Mouse (Mus musculus) liver, embryonic 15.5 days (tissue): ENCODE results near the gene Fbxo2. TPM values are rescaled to one million over a fixed set of nuclear protein-coding genes. Genes with fewer than 3 reads are reported as not detected.

ENCODE experiments used
- ATAC-seq: fragments of 200-750 bp; cut with Nextera tagmentation; 2 replicates; pipeline ENCODE4 v1.8.0; 2017; ENCODE audit warnings: moderate number of reproducible peaks, mild to moderate bottlenecking, moderate library complexity; ENCODE audit not compliant: insufficient read depth
- H3K27ac ChIP-seq: fragments of 300-500 bp; sonication (generic); replicated peaks from 2 replicates; pipeline ENCODE4 v1.5.1; 2015; ENCODE audit warnings: mild to moderate bottlenecking, inconsistent platforms
- H3K27me3 ChIP-seq: fragments of 300-500 bp; sonication (generic); 2 replicates; pipeline ENCODE4 v1.6.1; 2015; ENCODE audit warnings: mild to moderate bottlenecking, inconsistent platforms
- H3K36me3 ChIP-seq: fragments of 300-500 bp; sonication (generic); replicated peaks from 2 replicates; pipeline ENCODE4 v1.6.1; 2015; ENCODE audit warnings: moderate library complexity, mild to moderate bottlenecking, inconsistent platforms
- H3K4me1 ChIP-seq: fragments of 300-500 bp; sonication (generic); replicated peaks from 2 replicates; pipeline ENCODE4 v1.6.1; 2015; ENCODE audit warnings: inconsistent platforms
- H3K4me2 ChIP-seq: fragments of 300-500 bp; sonication (generic); 2 replicates; pipeline ENCODE4 v1.6.1; 2015; ENCODE audit warnings: moderate library complexity, mild to moderate bottlenecking, inconsistent platforms
- H3K4me3 ChIP-seq: fragments of 300-500 bp; sonication (generic); replicated peaks from 2 replicates; pipeline ENCODE4 v1.5.1; 2015; ENCODE audit warnings: mild to moderate bottlenecking, inconsistent platforms
- H3K9ac ChIP-seq: fragments of 300-500 bp; sonication (generic); 2 replicates; pipeline ENCODE4 v1.6.1; 2015; ENCODE audit warnings: moderate library complexity, mild to moderate bottlenecking, inconsistent platforms
- H3K9me3 ChIP-seq: fragments of 300-500 bp; sonication (generic); replicated peaks from 2 replicates; pipeline ENCODE4 v1.6.1; 2016; ENCODE audit warnings: inconsistent platforms
- WGBS: fragments of 180-500 bp; shearing (Covaris S2); methylation state at CpG from one replicate; pipeline ENCODE4 v1.1.7; 2015; ENCODE audit warnings: mixed read lengths; ENCODE audit not compliant: insufficient replicate concordance; 5-methylcytosine and 5-hydroxymethylcytosine counted together
- polyA plus RNA-seq: library from polyadenylated mRNA; unstranded; fragments of >200 nt; fragmentation: Nextera tagmentation; extraction: Ambion mirVana; gene quantifications from 2 replicates; pipeline ENCODE4 v1.2.1, GENCODE M21; 2015

The Fbxo2 gene
- polyA plus RNA-seq, 1 experiment from 2014 or later, result 0.28 TPM

- peak overlapping the region; percentile 54; the same call in 1 of the 2 replicates for H3K9ac ChIP-seq
- H3K9me3 ChIP-seq, result no peaks in the 10 kb centered on the region
- H3K27ac ChIP-seq, result no peak overlapping the region
- peak overlapping the region; percentile 62 for H3K4me3 ChIP-seq
- H3K4me2 ChIP-seq, result peak overlapping the region; percentile 95
- H3K36me3 ChIP-seq, result no peaks in the 10 kb centered on the region
- peak; percentile 83 for ATAC-seq
- H3K4me1 ChIP-seq, result peaks cover 31% of the 10 kb centered on the region
- WGBS, result under 1% methylated on average over 50 of the region's 55 CpGs
- H3K27me3 ChIP-seq, result peaks cover 70% of the 10 kb centered on the region
Measured at GRCm38 (mm10) chr4:148159544-148160435, 631 bp upstream of the Fbxo2 start.

- no peak for ATAC-seq
- Histone ChIP-seq H3K27ac (no peak overlapping the region), H3K4me2 (peak overlapping the region; percentile 38), H3K4me1 (peaks cover 21% of the 10 kb centered on the region), H3K36me3 (no peaks in the 10 kb centered on the region), H3K9me3 (no peaks in the 10 kb centered on the region), H3K4me3 (peak overlapping the region; percentile 17), H3K27me3 (peaks cover 97% of the 10 kb centered on the region), H3K9ac (no peak overlapping the region)
- under 1% methylated on average over 29 of the region's 29 CpGs for WGBS
Measured at GRCm38 (mm10) chr4:148164002-148164439, 3.6 kb downstream of the Fbxo2 start.

- H3K36me3 ChIP-seq, result no peaks in the 10 kb centered on the region
- peaks cover 17% of the 10 kb centered on the region for H3K4me1 ChIP-seq
- ATAC-seq, result no peak
- H3K9me3 ChIP-seq, result no peaks in the 10 kb centered on the region
- 3% methylated on average over 16 of the region's 16 CpGs for WGBS
- H3K4me2 ChIP-seq, result no peak overlapping the region
- H3K27ac ChIP-seq, result no peak overlapping the region
- H3K4me3 ChIP-seq, result peak overlapping the region; percentile 17; the same call in 1 of the 2 replicates
- no peak overlapping the region for H3K9ac ChIP-seq
- peaks cover 95% of the 10 kb centered on the region for H3K27me3 ChIP-seq
Measured at GRCm38 (mm10) chr4:148164461-148164860, 4.0 kb downstream of the Fbxo2 start.

- no peak overlapping the region for H3K4me3 ChIP-seq
- H3K27me3 ChIP-seq, result peaks cover 95% of the 10 kb centered on the region
- peaks cover 6% of the 10 kb centered on the region for H3K4me1 ChIP-seq
- no peak overlapping the region for H3K9ac ChIP-seq
- no peak for ATAC-seq
- 13% methylated on average over 17 of the region's 17 CpGs for WGBS
- no peaks in the 10 kb centered on the region for H3K36me3 ChIP-seq
- H3K27ac ChIP-seq, result no peak overlapping the region
- no peaks in the 10 kb centered on the region for H3K9me3 ChIP-seq
- H3K4me2 ChIP-seq, result no peak overlapping the region
Measured at GRCm38 (mm10) chr4:148165551-148165950, 5.1 kb downstream of the Fbxo2 start.

- H3K4me3 ChIP-seq, result no peak overlapping the region
- WGBS, result 22% methylated on average over 10 of the region's 10 CpGs
- no peak overlapping the region for H3K9ac ChIP-seq
- peaks cover 95% of the 10 kb centered on the region for H3K27me3 ChIP-seq
- no peak for ATAC-seq
- peaks cover 5% of the 10 kb centered on the region; the same call in 1 of the 2 replicates for H3K4me1 ChIP-seq
- no peaks in the 10 kb centered on the region for H3K36me3 ChIP-seq
- no peaks in the 10 kb centered on the region for H3K9me3 ChIP-seq
- no peak overlapping the region for H3K4me2 ChIP-seq
- no peak overlapping the region for H3K27ac ChIP-seq
Measured at GRCm38 (mm10) chr4:148166431-148166830, 6.0 kb downstream of the Fbxo2 start.

- Histone ChIP-seq H3K27me3 (peaks cover 95% of the 10 kb centered on the region), H3K4me3 (no peak overlapping the region), H3K9me3 (no peaks in the 10 kb centered on the region), H3K4me2 (no peak overlapping the region), H3K9ac (no peak overlapping the region), H3K4me1 (peaks cover 5% of the 10 kb centered on the region; the same call in 1 of the 2 replicates), H3K36me3 (no peaks in the 10 kb centered on the region), H3K27ac (no peak overlapping the region)
- WGBS, result 17% methylated on average over 4 of the region's 4 CpGs
- no peak; the same call in 1 of the 2 replicates for ATAC-seq
Measured at GRCm38 (mm10) chr4:148166986-148167385, 6.6 kb downstream of the Fbxo2 start.

- Histone ChIP-seq H3K4me2 (no peak overlapping the region), H3K27ac (no peak overlapping the region), H3K4me1 (peaks cover 5% of the 10 kb centered on the region; the same call in 1 of the 2 replicates), H3K27me3 (peaks cover 95% of the 10 kb centered on the region), H3K9me3 (no peaks in the 10 kb centered on the region), H3K36me3 (no peaks in the 10 kb centered on the region), H3K4me3 (no peak overlapping the region), H3K9ac (no peak overlapping the region)
- ATAC-seq, result no peak
- WGBS, result 11% methylated on average over 7 of the region's 7 CpGs
Measured at GRCm38 (mm10) chr4:148168287-148168686, 7.9 kb downstream of the Fbxo2 start.

GRCm38 (mm10) chr4:148169586-148169985 lies 9.2 kb downstream of the Fbxo2 start:
- Histone ChIP-seq H3K27ac (no peak overlapping the region), H3K4me1 (no peaks in the 10 kb centered on the region; the same call in 1 of the 2 replicates), H3K9ac (no peak overlapping the region), H3K4me2 (no peak overlapping the region), H3K36me3 (no peaks in the 10 kb centered on the region), H3K27me3 (peaks cover 95% of the 10 kb centered on the region), H3K4me3 (no peak overlapping the region), H3K9me3 (no peaks in the 10 kb centered on the region)
- WGBS, result 8% methylated on average over 15 of the region's 15 CpGs
- ATAC-seq, result no peak

- H3K9ac ChIP-seq, result no peak overlapping the region
- WGBS, result 0% methylated on average over 2 of the region's 2 CpGs
- H3K4me2 ChIP-seq, result no peak overlapping the region
- no peak for ATAC-seq
- H3K4me3 ChIP-seq, result no peak overlapping the region
- no peaks in the 10 kb centered on the region for H3K9me3 ChIP-seq
- no peaks in the 10 kb centered on the region for H3K36me3 ChIP-seq
- no peaks in the 10 kb centered on the region; the same call in 1 of the 2 replicates for H3K4me1 ChIP-seq
- peaks cover 95% of the 10 kb centered on the region for H3K27me3 ChIP-seq
- H3K27ac ChIP-seq, result no peak overlapping the region
Measured at GRCm38 (mm10) chr4:148170842-148171241, 10.4 kb downstream of the Fbxo2 start.

GRCm38 (mm10) chr4:148171261-148171660 lies 10.8 kb downstream of the Fbxo2 start:
- no peak for ATAC-seq
- Histone ChIP-seq H3K9me3 (no peaks in the 10 kb centered on the region), H3K4me1 (no peaks in the 10 kb centered on the region; the same call in 1 of the 2 replicates), H3K27me3 (peaks cover 95% of the 10 kb centered on the region), H3K4me3 (no peak overlapping the region), H3K4me2 (no peak overlapping the region), H3K9ac (no peak overlapping the region), H3K27ac (no peak overlapping the region), H3K36me3 (no peaks in the 10 kb centered on the region)
- WGBS, result 45% methylated on average over 3 of the region's 3 CpGs

GRCm38 (mm10) chr4:148173811-148174494 lies 13.5 kb downstream of the Fbxo2 start:
- peaks cover 95% of the 10 kb centered on the region for H3K27me3 ChIP-seq
- no peak for ATAC-seq
- H3K36me3 ChIP-seq, result no peaks in the 10 kb centered on the region

More at GRCm38 (mm10) chr4:148173811-148174494, 13.5 kb downstream of the Fbxo2 start:
- Histone ChIP-seq H3K4me2 (no peak overlapping the region), H3K27ac (no peak overlapping the region), H3K9ac (no peak overlapping the region), H3K4me1 (no peaks in the 10 kb centered on the region; the same call in 1 of the 2 replicates), H3K4me3 (no peak overlapping the region), H3K9me3 (no peaks in the 10 kb centered on the region)
- WGBS, result 3% methylated on average over 30 of the region's 30 CpGs
